Mouse (Mus musculus): ENCODE measurements around the gene Slc35f2.

The Slc35f2 gene

GRCm38 (mm10) chr9:53771344-53772021, at the start of gene Slc35f2:
TSS of gene Slc35f2 (plus strand) at chr9:53771538.
- DNase-seq (ENCODE audit: low read depth, low spot score) = peak; percentile 28

DNA sequence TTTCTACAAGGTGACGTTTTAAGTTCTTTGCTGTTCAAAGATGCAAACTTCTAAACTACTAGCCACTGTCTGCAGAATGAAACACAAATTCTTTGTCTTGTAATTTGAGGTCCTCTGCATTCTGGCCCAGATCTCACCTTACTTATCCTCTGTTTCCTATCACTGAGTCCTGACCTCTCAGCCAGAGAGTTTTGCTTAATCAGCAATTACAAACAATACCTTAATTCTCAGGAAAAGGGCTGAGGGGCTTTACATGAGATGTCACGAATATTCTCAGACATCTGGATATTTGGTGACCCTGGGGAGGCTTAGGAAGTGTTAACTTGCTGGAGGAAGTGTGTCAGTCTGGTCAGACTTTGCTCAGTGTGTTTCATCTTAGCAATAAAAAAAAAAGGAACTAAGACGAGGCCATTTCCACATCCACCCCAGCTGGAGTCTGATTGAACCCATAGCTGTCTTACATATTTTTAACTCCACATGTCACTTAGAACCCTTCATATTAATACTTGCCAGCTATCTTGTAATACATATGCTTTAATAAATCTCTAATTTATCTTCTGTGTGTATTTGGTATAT, 30.4 kb upstream of the Slc35f2 start:
- no peak for DNase-seq (ENCODE audit: low read depth, low spot score)

DNA sequence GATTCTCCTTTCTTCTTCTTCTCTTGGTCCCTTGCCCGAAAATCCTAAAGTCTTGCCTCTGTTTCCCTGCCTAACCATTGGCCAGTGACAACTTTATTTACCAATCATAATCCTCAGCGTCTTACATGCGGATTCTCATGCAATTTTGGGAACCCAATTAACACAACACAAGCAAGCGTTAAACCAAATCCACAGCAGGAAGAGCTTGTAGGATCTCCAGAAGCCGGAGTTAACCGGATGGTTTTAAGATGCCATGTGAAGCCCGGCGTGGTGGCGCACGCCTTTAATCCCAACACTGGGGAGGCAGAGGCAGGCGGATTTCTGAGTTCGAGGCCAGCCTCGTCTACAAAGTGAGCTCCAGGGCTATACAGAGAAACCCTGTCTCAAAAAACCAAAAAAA, 20.9 kb upstream of the Slc35f2 start:
- no peak for DNase-seq (ENCODE audit: low read depth, low spot score)

DNA sequence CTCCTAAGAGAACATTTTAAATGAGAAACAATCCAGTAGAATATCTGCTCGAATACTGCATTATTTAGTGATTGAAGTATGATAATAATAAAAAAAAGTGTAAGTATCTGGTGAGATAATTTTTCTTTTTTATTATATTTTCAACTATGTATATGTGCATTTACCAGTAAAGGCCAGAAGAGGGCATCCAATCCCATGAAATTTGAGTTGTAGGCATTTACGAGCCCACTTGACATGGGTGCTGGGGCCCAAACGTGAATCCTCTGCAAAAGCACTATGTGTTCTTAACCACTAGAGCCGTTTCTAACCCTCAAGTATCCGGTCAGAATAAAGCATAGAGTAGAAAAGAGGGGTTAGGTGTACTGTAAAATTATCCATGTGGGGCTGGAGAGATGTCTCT, 20.4 kb upstream of the Slc35f2 start:
- DNase-seq (ENCODE audit: low read depth, low spot score) = peak; percentile 3

DNA sequence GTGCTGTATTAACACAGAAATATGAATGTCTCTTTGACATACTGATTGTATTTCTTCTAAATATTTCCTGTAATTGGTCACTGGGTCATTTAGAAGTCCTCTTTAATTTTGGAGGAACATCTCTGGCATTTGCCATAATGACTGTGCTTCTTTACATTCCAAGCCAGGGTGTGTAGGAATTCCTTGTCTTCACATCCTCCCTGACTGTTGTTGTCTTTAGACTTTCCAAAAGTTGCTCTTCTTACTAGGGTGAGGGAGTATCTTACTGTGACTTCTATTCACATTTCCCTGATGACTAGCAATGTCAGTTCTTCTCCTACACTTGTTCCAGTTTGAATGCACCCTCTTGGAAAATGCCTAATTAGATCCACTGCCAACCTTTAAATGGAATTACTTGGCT, 16.5 kb upstream of the Slc35f2 start:
- no peak for DNase-seq (ENCODE audit: low read depth, low spot score)

GRCm38 (mm10) chr9:53758142-53758541, 13.2 kb upstream of the Slc35f2 start:
- DNase-seq (ENCODE audit: low read depth, low spot score) = no peak

- no peak for DNase-seq (ENCODE audit: low read depth, low spot score)
These were observed 6.6 kb upstream of the Slc35f2 start for GRCm38 (mm10) chr9:53764697-53765096.

DNA sequence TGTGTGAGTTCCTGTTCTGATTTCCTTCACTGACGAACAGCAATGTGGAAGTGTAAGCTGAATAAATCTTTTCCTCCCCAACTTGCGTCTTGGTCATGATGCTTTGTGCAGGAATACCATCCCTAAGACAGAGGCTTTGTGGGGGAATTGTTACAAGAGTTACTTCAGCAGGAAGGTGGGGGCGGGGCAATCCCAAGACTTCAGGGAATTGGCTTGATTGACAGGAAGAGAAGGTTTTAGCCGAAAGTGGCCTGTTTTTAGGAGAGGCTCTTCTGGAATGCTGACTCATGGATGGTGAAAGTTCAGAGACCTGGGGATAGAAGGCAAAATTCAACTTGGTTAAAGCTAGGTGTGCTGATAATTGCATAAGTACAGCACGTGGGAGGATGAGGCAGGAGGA, 2.9 kb upstream of the Slc35f2 start:
- no peak for DNase-seq (ENCODE audit: low read depth, low spot score)

- no peak for DNase-seq (ENCODE audit: low read depth, low spot score)
These were observed 481 bp upstream of the Slc35f2 start for GRCm38 (mm10) chr9:53770771-53771343.

GRCm38 (mm10) chr9:53772121-53772561, 803 bp downstream of the Slc35f2 start:
- peak; percentile 10 for DNase-seq (ENCODE audit: low read depth, low spot score)

DNA sequence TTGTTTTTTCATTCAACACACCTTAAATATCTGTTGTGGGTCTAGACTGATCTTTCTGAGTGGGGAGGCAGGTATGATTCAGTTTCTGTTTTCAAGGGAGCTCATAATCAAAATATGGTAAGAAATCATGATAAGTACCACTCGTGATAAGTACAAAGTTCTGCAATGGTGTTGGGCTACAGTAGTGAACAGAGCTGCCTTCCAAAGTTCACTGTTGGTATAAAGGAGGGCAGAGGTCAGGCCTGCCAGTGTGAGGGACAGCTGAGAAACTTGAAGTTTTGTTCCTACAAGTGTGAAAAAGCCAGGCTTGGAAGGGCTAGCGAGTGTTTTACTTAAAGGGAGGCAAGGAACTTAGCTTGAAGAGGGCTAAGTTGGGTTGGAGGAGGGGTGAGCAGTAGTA, 4.2 kb downstream of the Slc35f2 start:
- DNase-seq (ENCODE audit: low read depth, low spot score) = no peak

- no peak for DNase-seq (ENCODE audit: low read depth, low spot score)
These were observed 15.4 kb downstream of the Slc35f2 start for GRCm38 (mm10) chr9:53786561-53787407.

DNA sequence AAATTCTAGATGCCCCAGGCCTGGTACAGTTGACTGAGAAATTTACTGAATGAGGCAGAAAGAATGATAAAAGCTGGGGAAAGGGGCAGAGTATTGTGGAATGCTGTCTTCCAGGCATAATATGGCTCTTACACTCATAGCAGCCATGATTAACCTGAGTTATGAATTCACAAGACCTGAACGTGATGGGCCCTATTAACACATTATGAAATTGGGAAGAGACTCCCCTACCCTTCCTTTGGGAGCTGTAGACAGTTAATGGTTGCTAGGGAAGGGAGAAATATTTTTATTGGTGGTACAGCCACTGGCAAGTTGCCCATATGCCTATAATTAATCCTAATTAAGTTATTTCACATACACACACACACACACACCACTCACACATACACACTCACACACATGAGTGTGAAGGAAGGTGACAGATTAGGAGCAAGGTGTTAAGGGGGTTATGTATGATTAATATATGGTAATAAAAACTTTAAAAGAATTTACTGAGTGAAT, 22.5 kb downstream of the Slc35f2 start:
- no peak for DNase-seq (ENCODE audit: low read depth, low spot score)

DNA sequence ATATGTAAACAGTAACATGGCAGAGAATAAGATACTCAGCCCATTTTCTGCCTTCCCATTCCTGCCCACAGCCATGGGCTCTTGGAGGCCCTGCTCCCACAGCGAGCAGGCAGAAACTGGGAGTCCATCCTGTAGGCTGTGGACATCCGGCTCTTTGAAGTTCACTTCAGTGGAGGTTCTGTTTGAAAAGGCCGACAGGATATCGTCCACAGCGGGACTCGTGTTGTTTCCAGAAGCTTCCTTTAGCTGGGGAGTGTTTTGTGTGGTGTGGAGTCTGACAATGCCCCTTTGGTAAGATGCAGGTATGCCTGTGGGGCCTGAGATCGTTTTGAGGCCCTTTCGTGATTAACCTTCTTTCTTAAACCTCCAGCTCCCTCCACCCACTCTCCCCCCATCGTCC, 23.2 kb downstream of the Slc35f2 start:
- no peak for DNase-seq (ENCODE audit: low read depth, low spot score)

- DNase-seq (ENCODE audit: low read depth, low spot score) = no peak
These were observed 24.0 kb downstream of the Slc35f2 start for GRCm38 (mm10) chr9:53795351-53795750.

GRCm38 (mm10) chr9:53796386-53796785, 25.0 kb downstream of the Slc35f2 start:
- DNase-seq (ENCODE audit: low read depth, low spot score) = no peak

DNA sequence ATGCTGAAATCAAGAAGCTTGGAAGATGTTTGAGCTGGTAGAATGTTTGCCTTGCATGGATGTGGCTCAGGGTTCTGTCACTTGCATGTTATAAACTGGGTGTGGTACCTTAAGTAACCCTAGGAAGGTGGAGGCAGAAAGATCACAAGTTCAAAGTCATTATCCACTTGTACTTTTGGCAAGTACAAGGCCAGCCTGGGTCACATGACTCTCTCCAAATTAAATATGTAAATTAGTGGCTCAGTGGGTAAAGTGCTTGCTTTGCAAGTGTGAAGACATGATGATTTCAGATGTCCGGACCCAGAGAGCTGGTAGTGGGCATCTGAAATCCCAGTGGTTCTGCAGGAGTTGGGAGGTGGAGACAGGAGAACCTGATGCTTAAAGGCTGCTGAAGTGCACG, 25.8 kb downstream of the Slc35f2 start:
- no peak for DNase-seq (ENCODE audit: low read depth, low spot score)

- DNase-seq (ENCODE audit: low read depth, low spot score) = no peak
These were observed 31.6 kb downstream of the Slc35f2 start for GRCm38 (mm10) chr9:53802921-53803320.

GRCm38 (mm10) chr9:53806496-53807086, 35.3 kb downstream of the Slc35f2 start:
- DNase-seq (ENCODE audit: low read depth, low spot score) = no peak

GRCm38 (mm10) chr9:53813418-53813817, 42.1 kb downstream of the Slc35f2 start:
- no peak for DNase-seq (ENCODE audit: low read depth, low spot score)

DNA sequence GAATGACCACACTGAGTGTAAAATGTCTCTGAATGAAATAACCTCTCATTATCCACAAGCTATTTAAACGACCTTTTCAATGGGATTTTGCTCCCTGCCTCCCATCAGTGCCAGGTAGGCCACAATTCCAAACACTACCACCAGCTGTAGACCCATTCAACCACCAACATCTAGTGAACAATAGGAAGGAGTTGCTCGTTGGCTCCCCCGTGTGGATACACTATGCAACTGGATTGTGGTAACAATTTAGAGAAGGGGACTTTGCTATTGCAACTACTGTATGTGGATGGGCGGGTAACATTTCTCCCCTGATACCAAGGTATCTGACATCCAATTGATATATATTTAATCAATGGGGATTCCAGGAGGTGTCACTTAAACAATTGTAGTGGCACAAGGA, 47.4 kb downstream of the Slc35f2 start:
- DNase-seq (ENCODE audit: low read depth, low spot score) = peak; percentile 46

DNA sequence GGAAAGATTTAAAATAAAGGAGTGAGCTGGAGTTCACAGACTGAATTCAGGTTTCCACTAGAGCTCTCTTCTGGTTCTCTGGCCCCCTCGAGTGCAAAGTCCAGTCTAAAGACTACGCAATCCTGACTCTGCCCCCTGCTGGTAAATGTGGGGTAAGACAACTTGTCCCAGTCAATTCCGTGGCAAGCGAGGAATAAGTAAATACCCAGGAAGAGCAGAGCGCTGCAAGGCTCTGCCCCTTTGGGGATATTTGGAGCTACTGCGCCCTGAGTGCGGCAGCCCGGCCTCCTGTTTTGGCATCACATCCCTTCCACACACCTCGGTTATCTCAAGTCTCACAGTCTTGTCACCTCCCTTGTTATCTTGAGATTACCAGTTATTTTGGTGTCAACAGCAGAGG, 54.0 kb downstream of the Slc35f2 start:
- DNase-seq (ENCODE audit: low read depth, low spot score) = peak; percentile 60

Measured in brain, adult 2 months (tissue).